Mouse (Mus musculus) G1E (cell line): ENCODE results near the gene Dll3.

Experiments used
- CTCF ChIP-seq: IDR thresholded peaks from 2 replicates; pipeline ENCODE4 v1.5.1; 2012; ENCODE audit warnings: low read depth, low read length, inconsistent platforms, mixed read lengths
- GATA1 ChIP-seq: IDR thresholded peaks from 2 replicates; pipeline ENCODE4 v1.6.1; 2012; ENCODE audit warnings: borderline replicate concordance, low read length, inconsistent platforms, mixed read lengths

DNA sequence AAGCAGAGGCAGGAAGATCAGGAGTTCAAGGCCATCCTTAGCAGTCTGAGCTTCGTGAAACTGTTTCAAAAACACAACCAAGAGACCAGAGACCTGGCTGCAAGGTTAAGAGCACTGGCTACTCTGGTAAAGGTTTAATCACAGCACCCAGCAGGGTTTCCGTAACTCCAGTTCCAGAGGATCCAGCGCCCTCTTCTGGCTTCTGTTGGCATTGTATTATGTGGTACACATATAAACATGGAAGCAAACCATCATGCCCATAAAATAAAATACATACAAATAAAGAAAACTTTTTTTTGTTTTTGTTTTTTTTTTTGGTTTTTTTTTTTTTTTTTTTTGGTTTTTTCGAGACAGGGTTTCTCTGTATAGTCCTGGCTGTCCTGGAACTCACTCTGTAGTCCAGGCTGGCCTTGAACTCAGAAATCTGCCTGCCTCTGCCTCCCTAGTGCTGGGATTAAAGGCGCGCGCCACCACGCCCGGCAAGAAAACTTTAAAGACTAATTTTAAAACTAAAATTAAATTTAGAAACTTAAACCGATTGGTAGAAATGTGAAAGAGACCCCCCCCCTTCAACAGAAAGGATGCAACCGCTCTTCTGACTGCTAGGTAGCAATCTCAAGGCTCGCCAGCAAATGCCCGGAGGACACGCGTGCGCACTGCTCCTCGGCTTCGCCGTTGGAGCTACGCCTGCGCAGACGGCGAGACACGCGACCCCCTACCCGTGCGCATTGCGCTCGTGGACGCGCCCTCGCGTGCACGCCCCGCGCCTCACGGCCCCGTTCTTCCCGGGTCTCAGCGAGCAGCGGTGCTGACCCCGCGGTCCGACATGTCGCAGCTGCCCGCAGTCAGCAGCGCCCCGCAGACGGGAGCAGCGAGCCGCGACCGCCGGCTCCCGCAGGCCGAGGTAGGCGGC is 34.7 kb downstream of the Dll3 start, which contains the start of gene Eid2:
- TF ChIP-seq CTCF (no peak), GATA1 (no peak)
